Mouse (Mus musculus) G1E (cell line): ENCODE results near the gene Ptdss2.

Experiments used
- CTCF ChIP-seq: IDR thresholded peaks from 2 replicates; pipeline ENCODE4 v1.5.1; 2012; ENCODE audit warnings: low read depth, low read length, inconsistent platforms, mixed read lengths
- GATA1 ChIP-seq: IDR thresholded peaks from 2 replicates; pipeline ENCODE4 v1.6.1; 2012; ENCODE audit warnings: borderline replicate concordance, low read length, inconsistent platforms, mixed read lengths
- POLR2AphosphoS5 ChIP-seq: IDR thresholded peaks from 2 replicates; pipeline ENCODE4 v1.6.1; 2012; ENCODE audit warnings: low read depth, low read length, inconsistent platforms; ENCODE audit not compliant: insufficient replicate concordance

GRCm38 (mm10) chr7:141191796-141192685 is 69.9 kb downstream of the Ptdss2 start:
- TF ChIP-seq CTCF (no peak), GATA1 (no peak), POLR2AphosphoS5 (no peak)
